Mouse (Mus musculus) large intestine, adult 2 months (tissue): ENCODE data around the gene Cdca7. TPM values are rescaled to one million over a fixed set of nuclear protein-coding genes. Genes with fewer than 3 reads are reported as not detected.

ENCODE experiments used
- DNase-seq: peaks from one replicate; pipeline ENCODE4 v3.0.0-alpha.2; 2012; ENCODE audit warnings: low read depth, low spot score
- WGBS: fragments of 180-500 bp; shearing (Covaris S2); methylation state at CpG from one replicate; pipeline ENCODE4 v1.1.7; 2018; 5-methylcytosine and 5-hydroxymethylcytosine counted together
- polyA plus RNA-seq: library from polyadenylated mRNA; depleted of rRNA; stranded (reverse); fragments of >200 nt; gene quantifications from 2 replicates; pipeline ENCODE4 v1.2.3, GENCODE M21; 2012; rRNA removed

The Cdca7 gene
- 47.4 and 48.9 TPM in 2 replicates for polyA plus RNA-seq

- under 1% methylated on average over 58 of the region's 58 CpGs for WGBS
These were observed at the start of gene Cdca7 for GRCm38 (mm10) chr2:72475797-72476485. TSS of gene Cdca7 (plus strand) at chr2:72476159.

GRCm38 (mm10) chr2:72426776-72427175 is 49.2 kb upstream of the Cdca7 start:
- WGBS = 70% methylated on average over 8 of the region's 8 CpGs

More at GRCm38 (mm10) chr2:72475797-72476485, at the start of gene Cdca7:
- DNase-seq = no peak

GRCm38 (mm10) chr2:72427288-72427687 is 48.7 kb upstream of the Cdca7 start:
- WGBS = 80% methylated on average over 11 of the region's 11 CpGs
- DNase-seq = no peak

More at GRCm38 (mm10) chr2:72426776-72427175, 49.2 kb upstream of the Cdca7 start:
- DNase-seq = no peak

- DNase-seq = no peak
These were observed 36.9 kb upstream of the Cdca7 start for GRCm38 (mm10) chr2:72438941-72439533.

GRCm38 (mm10) chr2:72441010-72441409 is 34.9 kb upstream of the Cdca7 start:
- DNase-seq = no peak
- 95% methylated on average over 9 of the region's 9 CpGs for WGBS

More at GRCm38 (mm10) chr2:72438941-72439533, 36.9 kb upstream of the Cdca7 start:
- WGBS = 90% methylated on average over 8 of the region's 8 CpGs

- WGBS = 91% methylated on average over 6 of the region's 6 CpGs
- DNase-seq = no peak
These were observed 33.1 kb upstream of the Cdca7 start for GRCm38 (mm10) chr2:72442825-72443224.

- DNase-seq = no peak
- 82% methylated on average over 3 of the region's 3 CpGs for WGBS
These were observed 32.0 kb upstream of the Cdca7 start for GRCm38 (mm10) chr2:72443960-72444359.

- DNase-seq = no peak
- 91% methylated on average over 3 of the region's 3 CpGs for WGBS
These were observed 29.9 kb upstream of the Cdca7 start for GRCm38 (mm10) chr2:72446106-72446505.

- WGBS = 54% methylated on average over 5 of the region's 5 CpGs
- DNase-seq = no peak
These were observed 29.3 kb upstream of the Cdca7 start for GRCm38 (mm10) chr2:72446615-72447014.

GRCm38 (mm10) chr2:72453563-72453962 is 22.4 kb upstream of the Cdca7 start:
- DNase-seq = no peak
- 25% methylated on average over 3 of the region's 3 CpGs for WGBS

GRCm38 (mm10) chr2:72456189-72456588 is 19.8 kb upstream of the Cdca7 start:
- DNase-seq = no peak
- WGBS = 53% methylated on average over 1 of the region's 1 CpGs

GRCm38 (mm10) chr2:72464376-72465014 is 11.5 kb upstream of the Cdca7 start:
- WGBS = 16% methylated on average over 7 of the region's 7 CpGs
- DNase-seq = no peak

- WGBS = 86% methylated on average over 1 of the region's 1 CpGs
- no peak for DNase-seq
These were observed 8.4 kb upstream of the Cdca7 start for GRCm38 (mm10) chr2:72467604-72468003.

GRCm38 (mm10) chr2:72471415-72472070 is 4.4 kb upstream of the Cdca7 start:
- 68% methylated on average over 16 of the region's 16 CpGs for WGBS
- DNase-seq = no peak

GRCm38 (mm10) chr2:72474531-72475287 is 1.2 kb upstream of the Cdca7 start:
- no peak for DNase-seq
- WGBS = 24% methylated on average over 7 of the region's 7 CpGs

GRCm38 (mm10) chr2:72475423-72475796 is 549 bp upstream of the Cdca7 start:
- DNase-seq = no peak
- WGBS = under 1% methylated on average over 7 of the region's 7 CpGs

GRCm38 (mm10) chr2:72476486-72477211 is 690 bp downstream of the Cdca7 start:
- DNase-seq = no peak
- under 1% methylated on average over 53 of the region's 53 CpGs for WGBS

- WGBS = 5% methylated on average over 11 of the region's 11 CpGs
- no peak for DNase-seq
These were observed 1.3 kb downstream of the Cdca7 start for GRCm38 (mm10) chr2:72477221-72477620.

- DNase-seq = no peak
- WGBS = 40% methylated on average over 4 of the region's 4 CpGs
These were observed 2.2 kb downstream of the Cdca7 start for GRCm38 (mm10) chr2:72478176-72478575.
